Mouse (Mus musculus): ENCODE data around the gene Ccdc188. TPM values are rescaled to one million over a fixed set of nuclear protein-coding genes. Genes with fewer than 3 reads are reported as not detected.

Ccdc188 gene
- polyA plus RNA-seq, 1 experiment from 2014 or later = not detected

GRCm38 (mm10) chr16:18258221-18258620 is 40.5 kb downstream of the Ccdc188 start, which contains the start of gene Gm49776:
Gene Gm49776, minus strand, starts transcription at chr16:18258321.
- no peak within 1 kb of the TSS for H3K27ac ChIP-seq
- H3K4me1 ChIP-seq = no peaks in the 10 kb centered on the region
- H3K36me3 ChIP-seq = peaks cover 90% of the 10 kb centered on the region
- no peaks in the 10 kb centered on the region for H3K9me3 ChIP-seq
- no peak within 1 kb of the TSS for H3K4me3 ChIP-seq
- H3K4me2 ChIP-seq (replicated peaks) = no peak within 1 kb of the TSS
- no peaks in the 10 kb centered on the region for H3K27me3 ChIP-seq
- no peak for ATAC-seq (ENCODE audit: insufficient number of reproducible peaks, insufficient read depth, low FRiP score, low TSS enrichment)
- WGBS = 93% methylated on average over 2 of the region's 2 CpGs
- H3K9ac ChIP-seq = no peak within 1 kb of the TSS

GRCm38 (mm10) chr16:18265024-18265423 is 47.3 kb downstream of the Ccdc188 start:
- no peaks in the 10 kb centered on the region for H3K27me3 ChIP-seq
- no peaks in the 10 kb centered on the region for H3K9me3 ChIP-seq
- H3K27ac ChIP-seq = no peak overlapping the region
- H3K9ac ChIP-seq = no peak overlapping the region
- no peaks in the 10 kb centered on the region for H3K4me1 ChIP-seq
- 95% methylated on average over 2 of the region's 2 CpGs for WGBS
- H3K36me3 ChIP-seq = peaks cover 81% of the 10 kb centered on the region
- H3K4me3 ChIP-seq = no peak overlapping the region
- no peak overlapping the region for H3K4me2 ChIP-seq (replicated peaks)
- no peak for ATAC-seq (ENCODE audit: insufficient number of reproducible peaks, insufficient read depth, low FRiP score, low TSS enrichment)

GRCm38 (mm10) chr16:18268182-18268581 is 50.5 kb downstream of the Ccdc188 start:
- ATAC-seq (ENCODE audit: insufficient number of reproducible peaks, insufficient read depth, low FRiP score, low TSS enrichment) = no peak
- 94% methylated on average over 5 of the region's 5 CpGs for WGBS

More at GRCm38 (mm10) chr16:18268182-18268581, 50.5 kb downstream of the Ccdc188 start:
- Histone ChIP-seq H3K4me1 (no peaks in the 10 kb centered on the region), H3K9me3 (no peaks in the 10 kb centered on the region), H3K27me3 (no peaks in the 10 kb centered on the region), H3K27ac (no peak overlapping the region), H3K4me3 (no peak overlapping the region), H3K4me2 (replicated peaks) (no peak overlapping the region), H3K9ac (no peak overlapping the region), H3K36me3 (peaks cover 84% of the 10 kb centered on the region)

Other genes starting within 250 kb of the Ccdc188 start
- gene Vpreb2, start 237.5 kb upstream of the Ccdc188 start, polyA plus RNA-seq (2016; fragmentation: Nextera tagmentation; extraction: Ambion mirVana) = not detected in 2 replicates
- 121 and 129 TPM in 2 replicates for gene Dgcr6, start 165.0 kb upstream of the Ccdc188 start, polyA plus RNA-seq (2016; fragmentation: Nextera tagmentation; extraction: Ambion mirVana)
- 11.1 and 11.3 TPM in 2 replicates for gene Prodh, start 127.7 kb upstream of the Ccdc188 start, polyA plus RNA-seq (2016; fragmentation: Nextera tagmentation; extraction: Ambion mirVana)
- gene Rtn4r, start 90.2 kb upstream of the Ccdc188 start, polyA plus RNA-seq (2016; fragmentation: Nextera tagmentation; extraction: Ambion mirVana) = 3.1 and 3.4 TPM in 2 replicates
- 19.9 and 23.0 TPM in 2 replicates for gene Zdhhc8, start 17.3 kb downstream of the Ccdc188 start, polyA plus RNA-seq (2016; fragmentation: Nextera tagmentation; extraction: Ambion mirVana)
- gene Trmt2a, start 30.8 kb downstream of the Ccdc188 start, polyA plus RNA-seq (2016; fragmentation: Nextera tagmentation; extraction: Ambion mirVana) = 109 and 115 TPM in 2 replicates
- 754 and 814 TPM in 2 replicates for gene Ranbp1, start 30.9 kb downstream of the Ccdc188 start, polyA plus RNA-seq (2016; fragmentation: Nextera tagmentation; extraction: Ambion mirVana)
- 2.1 and 2.3 TPM in 2 replicates for gene Gm49776, start 40.4 kb downstream of the Ccdc188 start, polyA plus RNA-seq (2016; fragmentation: Nextera tagmentation; extraction: Ambion mirVana)
- 40.1 and 40.2 TPM in 2 replicates for gene Dgcr8, start 71.4 kb downstream of the Ccdc188 start, polyA plus RNA-seq (2016; fragmentation: Nextera tagmentation; extraction: Ambion mirVana)
- gene Tango2, start 130.2 kb downstream of the Ccdc188 start, polyA plus RNA-seq (2016; fragmentation: Nextera tagmentation; extraction: Ambion mirVana) = 22.5 and 30.1 TPM in 2 replicates
- gene Arvcf, start 130.3 kb downstream of the Ccdc188 start, polyA plus RNA-seq (2016; fragmentation: Nextera tagmentation; extraction: Ambion mirVana) = 44.4 and 47.0 TPM in 2 replicates
- gene Txnrd2, start 208.5 kb downstream of the Ccdc188 start, polyA plus RNA-seq (2016; fragmentation: Nextera tagmentation; extraction: Ambion mirVana) = 15.7 and 19.8 TPM in 2 replicates
- gene Comt, start 209.0 kb downstream of the Ccdc188 start, polyA plus RNA-seq (2016; fragmentation: Nextera tagmentation; extraction: Ambion mirVana) = 56.1 and 59.7 TPM in 2 replicates

Data from embryonic facial prominence, embryonic 12.5 days (tissue).